Mouse (Mus musculus) forebrain, embryonic 16.5 days (tissue): ENCODE measurements around the gene Ap1m2. TPM values are rescaled to one million over a fixed set of nuclear protein-coding genes. Genes with fewer than 3 reads are reported as not detected.
"Not testable (repeated sequence)": the region's sequence is repeated elsewhere in the genome, so short reads cannot be mapped to it uniquely, and the experiment has no call there.

Source experiments
- ATAC-seq: fragments of 200-750 bp; cut with Nextera tagmentation; 2 replicates; pipeline ENCODE4 v1.8.0; 2017; ENCODE audit warnings: mild to moderate bottlenecking, moderate library complexity
- H3K27ac ChIP-seq: fragments of 300-500 bp; sonication (generic); 2 replicates; pipeline ENCODE4 v1.5.1; 2014; ENCODE audit warnings: low read length, control low read depth
- H3K27me3 ChIP-seq: fragments of 300-500 bp; sonication (generic); replicated peaks from 2 replicates; pipeline ENCODE4 v1.6.1; 2014; ENCODE audit warnings: low read length; ENCODE audit not compliant: control insufficient read depth, insufficient read depth
- H3K36me3 ChIP-seq: fragments of 300-500 bp; sonication (generic); 2 replicates; pipeline ENCODE4 v1.6.1; 2014; ENCODE audit not compliant: control insufficient read depth, insufficient read depth
- H3K4me1 ChIP-seq: fragments of 300-500 bp; sonication (generic); replicated peaks from 2 replicates; pipeline ENCODE4 v1.6.1; 2014; ENCODE audit warnings: low read length; ENCODE audit not compliant: control insufficient read depth, insufficient read depth
- H3K4me2 ChIP-seq: fragments of 300-500 bp; sonication (generic); 2 replicates; pipeline ENCODE4 v1.6.1; 2014; ENCODE audit warnings: mild to moderate bottlenecking, low read length, control low read depth
- H3K4me3 ChIP-seq: fragments of 300-500 bp; sonication (generic); replicated peaks from 2 replicates; pipeline ENCODE4 v1.5.1; 2014; ENCODE audit warnings: mild to moderate bottlenecking, low read length, control low read depth
- H3K9ac ChIP-seq: fragments of 300-500 bp; sonication (generic); replicated peaks from 2 replicates; pipeline ENCODE4 v1.6.1; 2014; ENCODE audit warnings: low read depth, low read length, control low read depth
- H3K9me3 ChIP-seq: fragments of 300-500 bp; sonication (generic); 2 replicates; pipeline ENCODE4 v1.6.1; 2016; ENCODE audit warnings: low read length; ENCODE audit not compliant: control insufficient read depth
- WGBS: fragments of 180-500 bp; shearing (Covaris S2); extraction: QIAGEN DNeasy Blood & Tissue Kit; methylation state at CpG from one replicate; pipeline ENCODE4 v1.1.7; 2014; 5-methylcytosine and 5-hydroxymethylcytosine counted together
- polyA plus RNA-seq: library from polyadenylated mRNA; unstranded; fragments of >200 nt; fragmentation: Nextera tagmentation; extraction: Ambion mirVana; gene quantifications from 2 replicates; pipeline ENCODE4 v1.2.1, GENCODE M21; 2015

The Ap1m2 gene
- polyA plus RNA-seq, 1 experiment from 2014 or later = 2.9 TPM

DNA sequence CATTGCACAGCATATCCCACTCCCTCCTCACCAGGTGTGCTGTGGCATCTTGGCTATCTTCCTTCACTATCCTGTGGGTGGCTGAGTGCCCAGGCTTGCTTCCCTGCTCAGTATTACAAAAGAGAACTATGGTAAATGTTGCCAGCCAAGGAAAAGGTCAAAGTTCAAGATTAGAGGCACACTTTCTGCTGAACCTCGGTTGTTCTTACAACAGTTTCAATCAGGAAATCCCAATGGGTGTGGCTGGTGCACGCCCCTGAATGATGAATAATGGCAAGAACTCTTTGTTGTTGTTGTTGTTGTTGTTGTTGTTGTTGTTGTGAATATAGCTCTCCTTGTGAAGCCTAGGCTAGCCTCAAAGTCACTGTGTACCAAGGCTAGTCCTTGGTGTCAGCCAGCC is 50.3 kb downstream of the Ap1m2 start:
- Histone ChIP-seq H3K9ac (no peak overlapping the region), H3K27me3 (no peaks in the 10 kb centered on the region), H3K4me3 (no peak overlapping the region), H3K27ac (no peak overlapping the region), H3K9me3 (no peaks in the 10 kb centered on the region), H3K4me2 (no peak overlapping the region), H3K36me3 (no peaks in the 10 kb centered on the region), H3K4me1 (peaks cover 16% of the 10 kb centered on the region)
- 62% methylated on average over 2 of the region's 2 CpGs for WGBS
- ATAC-seq = no peak

DNA sequence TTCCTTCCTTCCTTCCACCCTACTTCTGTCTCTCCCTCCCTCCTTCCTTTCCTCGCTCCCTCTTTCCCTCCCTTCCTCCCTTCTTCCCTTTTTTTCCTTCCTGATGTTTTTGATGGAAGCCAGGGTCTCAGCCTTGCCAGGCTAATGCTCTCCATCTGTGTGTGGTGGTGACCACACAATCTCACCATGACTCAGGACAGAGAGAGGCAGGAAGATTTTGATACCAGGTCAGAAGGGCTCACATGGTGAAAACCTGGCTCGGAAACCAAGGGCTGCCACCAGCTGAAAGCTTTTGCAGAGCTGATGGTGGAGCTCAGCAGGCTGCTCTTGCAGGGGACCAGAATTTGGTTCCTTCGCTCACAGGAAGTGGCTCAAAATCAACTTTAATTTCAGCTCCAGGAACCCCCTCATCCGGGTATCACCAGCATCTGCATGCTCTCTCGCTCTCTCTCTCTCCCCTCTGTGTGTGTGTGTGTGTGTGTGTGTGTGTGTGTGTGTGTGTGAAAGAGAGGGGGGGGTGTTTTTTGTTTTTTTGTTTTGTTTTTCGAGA is 51.6 kb downstream of the Ap1m2 start:
- no peak for ATAC-seq
- no peak overlapping the region for H3K27ac ChIP-seq
- no peaks in the 10 kb centered on the region for H3K36me3 ChIP-seq
- no peak overlapping the region for H3K9ac ChIP-seq
- H3K4me2 ChIP-seq = no peak overlapping the region
- WGBS = 77% methylated on average over 6 of the region's 6 CpGs
- H3K27me3 ChIP-seq = no peaks in the 10 kb centered on the region
- peaks cover 4% of the 10 kb centered on the region for H3K4me1 ChIP-seq
- no peak overlapping the region for H3K4me3 ChIP-seq
- no peaks in the 10 kb centered on the region for H3K9me3 ChIP-seq

DNA sequence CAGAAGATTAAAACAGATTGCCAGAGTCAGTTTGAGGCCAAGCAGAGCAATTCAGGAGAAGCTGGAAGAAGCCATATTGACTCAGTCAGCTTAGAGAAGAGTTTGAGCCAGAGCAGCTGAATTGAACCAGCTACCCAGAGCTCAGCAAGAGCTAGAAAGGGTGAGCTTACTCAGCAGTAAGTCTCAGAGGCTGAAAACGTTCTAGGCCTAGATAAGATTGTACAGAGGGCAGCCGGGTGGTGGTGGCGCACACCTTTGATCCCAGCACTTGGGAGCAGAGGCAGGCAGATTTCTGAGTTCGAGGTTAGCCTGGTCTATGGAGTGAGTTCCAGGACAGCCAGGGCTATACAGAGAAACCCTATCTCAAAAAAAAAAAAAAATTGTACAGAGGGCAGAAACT is 55.8 kb downstream of the Ap1m2 start:
- 75% methylated on average over 4 of the region's 4 CpGs for WGBS
- not testable (repeated sequence) for H3K36me3 ChIP-seq, H3K9me3 ChIP-seq, H3K9ac ChIP-seq, H3K4me3 ChIP-seq, H3K4me1 ChIP-seq, H3K27me3 ChIP-seq, ATAC-seq, H3K27ac ChIP-seq, H3K4me2 ChIP-seq

DNA sequence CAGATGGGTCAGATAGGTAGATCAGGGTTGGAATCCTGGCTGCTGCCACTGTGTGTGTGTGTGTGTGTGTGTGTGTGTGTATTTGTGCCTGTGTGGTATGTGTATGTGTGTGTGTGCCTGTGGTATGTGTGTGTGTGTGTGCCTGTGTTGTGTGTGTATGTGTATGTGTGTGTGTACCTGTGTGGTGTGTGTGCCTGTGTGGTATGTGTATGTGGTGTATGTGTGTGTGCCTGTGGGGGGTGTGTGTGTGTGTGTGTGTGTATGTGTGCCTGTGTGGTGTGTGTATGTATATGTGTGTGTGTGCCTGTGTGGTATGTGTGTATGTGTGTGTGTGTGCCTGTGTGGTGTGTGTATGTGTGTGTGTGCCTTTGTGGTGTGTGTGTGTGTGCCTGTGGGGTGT is 57.4 kb downstream of the Ap1m2 start:
- Histone ChIP-seq H3K9ac (no peak overlapping the region), H3K27ac (no peak overlapping the region), H3K27me3 (peaks cover 6% of the 10 kb centered on the region), H3K36me3 (no peaks in the 10 kb centered on the region), H3K4me2 (no peak overlapping the region), H3K4me1 (no peaks in the 10 kb centered on the region), H3K4me3 (no peak overlapping the region), H3K9me3 (no peaks in the 10 kb centered on the region)
- ATAC-seq = no peak

DNA sequence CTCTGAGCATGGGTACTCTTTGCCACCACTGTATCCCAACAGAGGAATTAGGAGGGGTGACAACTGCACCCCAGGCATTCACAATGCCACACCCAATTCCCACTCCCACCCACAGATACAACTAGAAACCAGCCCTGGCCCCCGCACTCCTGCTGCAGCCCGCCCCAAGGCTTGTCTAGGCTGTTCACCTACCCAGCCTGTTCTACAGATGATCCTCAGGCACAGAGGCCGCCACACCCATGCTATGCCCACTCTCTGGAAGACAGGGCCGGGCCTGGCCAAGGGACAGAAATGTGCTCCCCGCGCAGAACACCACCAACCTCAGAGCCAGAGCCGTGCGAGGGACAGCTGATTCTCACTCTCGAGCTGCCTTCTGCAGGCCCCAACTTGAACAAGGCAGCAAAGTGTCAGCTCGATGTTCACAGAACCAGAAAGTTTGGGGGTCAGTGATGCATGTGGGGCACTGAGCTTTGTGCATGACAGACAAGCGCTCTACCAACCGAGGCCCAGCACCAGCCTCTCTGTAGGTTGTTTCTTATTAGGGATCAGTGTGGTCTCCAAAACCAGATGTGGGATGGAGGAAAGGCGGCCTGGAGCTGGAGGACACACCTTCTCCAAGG is 60.9 kb downstream of the Ap1m2 start:
- no peak for ATAC-seq
- Histone ChIP-seq H3K27me3 (peaks cover 35% of the 10 kb centered on the region), H3K4me1 (0 out of 2 replicates have a peak, but pooled peaks cover 4% of the 10 kb centered on the region), H3K4me3 (no peak overlapping the region), H3K9me3 (no peaks in the 10 kb centered on the region), H3K4me2 (no peak overlapping the region), H3K9ac (no peak overlapping the region), H3K27ac (no peak overlapping the region), H3K36me3 (no peaks in the 10 kb centered on the region)
- 81% methylated on average over 13 of the region's 13 CpGs for WGBS

DNA sequence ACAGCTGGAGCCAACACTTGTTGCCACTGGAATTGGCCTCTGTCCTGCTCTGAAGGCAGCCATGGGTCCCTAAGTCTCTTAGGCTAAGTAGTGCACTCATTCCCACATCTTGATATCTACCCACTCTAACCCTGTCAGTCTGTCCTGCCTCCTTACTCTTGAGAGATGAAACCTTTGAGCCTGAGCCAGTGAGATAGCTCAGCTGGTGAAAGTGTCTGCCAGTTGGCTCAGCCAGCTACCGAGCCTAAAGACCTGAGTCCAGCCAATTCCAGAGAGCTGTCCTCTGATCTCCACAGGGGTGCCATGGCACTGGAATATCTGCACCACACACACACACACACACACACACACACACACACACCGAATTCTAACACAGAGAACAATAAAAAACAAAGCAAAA is 61.6 kb downstream of the Ap1m2 start:
- no peak overlapping the region for H3K27ac ChIP-seq
- 0 out of 2 replicates have a peak, but pooled peaks cover 4% of the 10 kb centered on the region for H3K4me1 ChIP-seq
- H3K9ac ChIP-seq = no peak overlapping the region
- no peaks in the 10 kb centered on the region for H3K36me3 ChIP-seq
- 49% methylated on average over 2 of the region's 2 CpGs for WGBS
- H3K27me3 ChIP-seq = peaks cover 41% of the 10 kb centered on the region
- no peaks in the 10 kb centered on the region for H3K9me3 ChIP-seq
- H3K4me2 ChIP-seq = no peak overlapping the region
- no peak overlapping the region for H3K4me3 ChIP-seq
- ATAC-seq = no peak

DNA sequence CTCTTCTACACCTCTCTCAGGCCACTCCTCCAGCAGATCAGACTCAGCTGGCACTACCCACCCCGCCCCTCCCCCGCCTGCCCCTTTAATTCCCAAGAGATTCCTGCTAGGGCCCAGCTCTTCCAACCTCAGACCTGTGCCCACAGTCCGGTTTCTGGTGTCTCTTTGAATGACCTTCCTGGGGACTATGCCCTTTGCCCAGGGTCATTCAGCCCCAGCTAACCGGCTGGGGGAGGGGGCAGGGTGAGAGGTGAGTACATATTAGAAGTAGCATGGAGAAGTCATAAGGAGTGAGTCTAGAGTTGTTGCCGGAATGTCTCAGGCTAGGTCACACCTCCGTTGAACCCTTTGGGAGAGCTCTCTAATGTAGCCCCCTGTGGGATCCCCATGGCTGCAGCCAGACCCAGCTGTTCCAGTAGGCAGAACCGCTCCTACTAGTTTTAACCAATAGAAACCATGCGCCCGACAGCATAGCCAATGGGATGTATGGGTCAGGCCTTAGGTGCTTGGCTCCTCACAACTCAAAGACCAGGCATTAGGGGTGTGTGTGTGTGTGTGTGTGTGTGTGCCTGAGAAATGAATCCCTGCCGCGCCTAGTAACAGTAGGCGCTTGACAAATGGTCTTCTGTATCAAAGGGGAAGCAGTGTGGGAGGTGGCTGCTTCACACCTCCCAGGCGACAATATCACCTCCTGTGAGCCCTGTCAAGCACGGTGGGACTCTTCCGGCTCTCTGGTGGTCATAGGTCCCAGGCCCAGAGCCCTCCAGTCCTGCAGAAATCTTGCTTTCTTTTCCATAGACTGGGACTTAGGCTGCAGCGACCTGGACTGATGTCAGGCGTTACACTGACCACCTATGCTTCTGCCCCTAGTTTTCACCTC is 62.3 kb downstream of the Ap1m2 start:
- Histone ChIP-seq H3K27me3 (peaks cover 47% of the 10 kb centered on the region), H3K36me3 (no peaks in the 10 kb centered on the region), H3K4me2 (no peak overlapping the region), H3K4me3 (no peak overlapping the region), H3K4me1 (peaks cover 7% of the 10 kb centered on the region), H3K27ac (no peak overlapping the region), H3K9ac (no peak overlapping the region), H3K9me3 (no peaks in the 10 kb centered on the region)
- no peak for ATAC-seq
- WGBS = 48% methylated on average over 17 of the region's 17 CpGs

DNA sequence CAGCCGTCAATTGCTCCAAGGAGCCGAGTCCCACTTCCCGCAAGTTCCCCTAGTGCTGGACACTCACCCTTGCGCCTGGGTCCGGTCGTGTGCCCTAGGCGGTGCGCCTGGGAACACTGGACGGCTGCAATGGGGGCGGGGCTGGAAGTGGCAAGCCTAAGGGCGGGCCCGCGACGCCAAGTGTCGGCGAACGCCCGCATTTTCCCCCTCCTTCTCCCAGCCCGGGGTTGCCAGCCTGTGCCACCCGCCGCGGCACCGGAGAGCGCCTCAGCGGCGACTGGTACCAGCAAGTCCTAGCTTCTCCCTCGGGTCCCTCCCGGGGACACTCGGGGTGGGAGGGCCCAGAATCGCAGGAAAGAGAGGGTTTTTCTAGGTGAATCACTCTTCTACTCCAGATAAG is 63.8 kb downstream of the Ap1m2 start, which contains the start of gene S1pr5:
Gene S1pr5 (minus strand): TSS at position 118 of the 400 bp plus-strand sequence.
- Histone ChIP-seq H3K27ac (no peak within 1 kb of the TSS), H3K9me3 (no peaks in the 10 kb centered on the region), H3K36me3 (no peaks in the 10 kb centered on the region), H3K9ac (no peak within 1 kb of the TSS), H3K27me3 (peaks cover 60% of the 10 kb centered on the region), H3K4me3 (no peak within 1 kb of the TSS), H3K4me1 (peaks cover 18% of the 10 kb centered on the region), H3K4me2 (no peak within 1 kb of the TSS)
- ATAC-seq = no peak
- WGBS = under 1% methylated on average over 30 of the region's 30 CpGs

DNA sequence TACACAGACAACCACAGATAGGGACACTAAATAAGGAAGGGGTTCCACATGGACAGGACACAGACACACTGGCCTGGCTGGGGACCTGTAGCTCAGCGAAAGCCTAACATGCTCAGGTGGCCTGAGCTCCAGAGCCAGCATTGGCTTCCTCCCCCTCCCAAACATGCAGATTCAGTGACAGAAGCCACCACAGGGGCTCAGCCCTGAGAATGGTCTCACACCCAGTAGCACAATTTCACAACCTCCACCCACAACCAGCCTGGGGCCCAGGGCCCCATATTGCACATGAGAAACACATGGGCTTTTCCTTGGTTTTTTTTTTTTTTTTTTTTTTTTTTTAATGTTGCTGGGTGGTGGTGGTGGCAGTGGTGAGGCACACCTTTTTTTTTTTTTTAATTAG is 65.8 kb downstream of the Ap1m2 start:
- no peak overlapping the region for H3K4me3 ChIP-seq
- H3K4me1 ChIP-seq = peaks cover 18% of the 10 kb centered on the region
- H3K27ac ChIP-seq = no peak overlapping the region
- H3K9me3 ChIP-seq = no peaks in the 10 kb centered on the region
- ATAC-seq = no peak
- 78% methylated on average over 1 of the region's 1 CpGs for WGBS
- no peak overlapping the region for H3K9ac ChIP-seq
- H3K4me2 ChIP-seq = no peak overlapping the region
- H3K36me3 ChIP-seq = no peaks in the 10 kb centered on the region
- H3K27me3 ChIP-seq = peaks cover 68% of the 10 kb centered on the region
